Mouse (Mus musculus): Measurements from ENCODE around the gene Cck. TPM values are rescaled to one million over a fixed set of nuclear protein-coding genes. Genes with fewer than 3 reads are reported as not detected.
"Not testable (repeated sequence)": the region's sequence is repeated elsewhere in the genome, so short reads cannot be mapped to it uniquely, and the experiment has no call there.

Gene Cck
- total RNA-seq, 2 experiments from 2014 or later: 377 to 421 TPM

GRCm38 (mm10) chr9:121474771-121475170 is 20.7 kb downstream of the Cck start:
- DNase-seq (ENCODE audit: extremely low spot score in 1 of 2, low spot score in 2 of 2): no peak
- intact Hi-C loops (cut with DNase I): loop anchor here (5.0 kb wide), 2 partner anchors 193 to 263 kb away; no protein-coding TSS in a partner anchor

DNA sequence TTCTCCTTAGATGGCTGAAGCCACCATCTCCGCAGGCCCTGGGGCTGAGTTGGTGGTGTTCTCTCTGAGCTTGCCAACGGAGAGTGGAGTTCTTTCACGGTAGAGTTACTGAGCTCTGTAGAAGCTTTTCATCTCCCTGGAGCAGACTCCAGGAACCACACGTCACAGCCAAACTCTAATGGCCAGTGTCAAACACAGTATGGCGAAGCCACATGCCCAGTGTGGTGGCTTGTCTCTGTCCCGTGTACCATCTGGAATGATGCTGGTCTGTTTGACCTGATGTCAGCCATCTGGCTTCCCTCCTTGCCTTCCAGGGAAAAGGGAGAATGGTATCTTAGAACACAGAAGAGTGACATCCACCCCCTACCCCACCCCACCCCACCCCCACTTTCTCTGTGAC is 25.8 kb downstream of the Cck start:
- DNase-seq (ENCODE audit: extremely low spot score in 1 of 2, low spot score in 2 of 2): no peak
- intact Hi-C loops (cut with DNase I): no loop called here

DNA sequence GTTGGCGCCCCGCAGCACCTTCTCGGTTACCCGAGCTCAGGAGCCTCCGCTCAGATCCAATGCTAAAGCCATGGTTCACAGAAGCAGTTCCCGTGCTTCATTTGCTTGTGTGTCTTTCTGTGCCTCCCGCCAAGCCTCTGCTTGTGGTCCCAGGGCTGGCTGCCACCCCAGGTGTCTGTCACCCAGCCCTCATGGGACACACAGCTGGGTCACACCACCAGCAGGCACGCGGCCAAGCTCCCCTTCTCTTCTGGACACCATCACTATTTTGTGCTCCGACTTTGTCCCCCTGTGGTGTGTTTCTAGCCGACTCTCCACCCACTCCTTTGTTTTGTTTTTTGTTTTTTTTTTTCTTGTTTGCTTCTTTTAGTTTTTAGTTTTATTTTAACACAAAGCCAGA is 28.0 kb downstream of the Cck start:
- DNase-seq (ENCODE audit: extremely low spot score in 1 of 2, low spot score in 2 of 2): peak in 1 of 2 experiments; percentile 58
- intact Hi-C loops (cut with DNase I): no loop called here

DNA sequence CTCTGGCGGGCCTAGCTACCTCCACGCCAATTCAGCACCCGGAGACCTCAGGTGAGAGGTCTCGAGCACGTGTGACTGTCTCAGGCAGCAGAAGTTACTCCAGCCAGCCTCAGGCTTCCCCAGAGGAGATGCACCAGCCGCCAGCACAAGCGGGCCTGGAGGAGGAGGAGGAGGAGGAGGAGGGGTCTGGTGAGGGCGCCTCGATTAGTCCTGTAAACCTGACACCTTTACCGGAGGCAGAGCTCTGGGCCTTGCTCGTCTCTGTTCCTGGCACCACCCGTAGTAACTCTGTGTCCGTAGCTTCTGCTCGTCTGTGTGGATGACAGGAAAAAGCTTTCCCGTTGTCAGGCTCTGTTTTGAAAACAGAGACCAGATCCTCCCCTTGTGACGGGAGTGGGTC is 35.0 kb downstream of the Cck start:
- no peak for DNase-seq (ENCODE audit: extremely low spot score in 1 of 2, low spot score in 2 of 2)
- intact Hi-C loops (cut with DNase I): no loop called here

- intact Hi-C loops (cut with DNase I): loop anchor here (10.0 kb wide), 1 partner anchor 205 kb away; no protein-coding TSS in a partner anchor
- DNase-seq (ENCODE audit: extremely low spot score in 1 of 2, low spot score in 2 of 2): no peak
Observed at GRCm38 (mm10) chr9:121459950-121460349, 35.5 kb downstream of the Cck start.

DNA sequence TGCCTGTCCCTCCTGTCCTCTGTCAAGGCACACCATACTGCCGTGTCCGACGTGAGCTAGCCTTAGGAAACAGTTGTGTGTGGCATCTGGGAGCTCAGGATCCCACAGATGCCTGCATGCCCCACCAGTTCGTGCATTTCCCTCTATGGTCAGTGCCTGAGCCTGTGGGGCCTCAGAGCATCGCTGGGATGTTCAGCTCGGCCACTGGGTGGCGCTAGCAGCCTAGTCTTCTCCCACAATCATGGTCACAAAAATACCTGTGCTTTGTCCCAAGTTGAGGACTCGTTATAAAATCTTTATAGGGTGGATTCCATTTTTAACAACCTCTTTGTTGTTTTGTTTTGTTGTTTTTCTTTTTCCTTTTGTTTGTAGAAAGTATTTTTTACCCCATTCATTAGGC is 37.0 kb downstream of the Cck start:
- intact Hi-C loops (cut with DNase I): loop anchor here (10.0 kb wide), 1 partner anchor 204 kb away; no protein-coding TSS in a partner anchor
- DNase-seq (ENCODE audit: extremely low spot score in 1 of 2, low spot score in 2 of 2): peak in 1 of 2 experiments; percentile 70

DNA sequence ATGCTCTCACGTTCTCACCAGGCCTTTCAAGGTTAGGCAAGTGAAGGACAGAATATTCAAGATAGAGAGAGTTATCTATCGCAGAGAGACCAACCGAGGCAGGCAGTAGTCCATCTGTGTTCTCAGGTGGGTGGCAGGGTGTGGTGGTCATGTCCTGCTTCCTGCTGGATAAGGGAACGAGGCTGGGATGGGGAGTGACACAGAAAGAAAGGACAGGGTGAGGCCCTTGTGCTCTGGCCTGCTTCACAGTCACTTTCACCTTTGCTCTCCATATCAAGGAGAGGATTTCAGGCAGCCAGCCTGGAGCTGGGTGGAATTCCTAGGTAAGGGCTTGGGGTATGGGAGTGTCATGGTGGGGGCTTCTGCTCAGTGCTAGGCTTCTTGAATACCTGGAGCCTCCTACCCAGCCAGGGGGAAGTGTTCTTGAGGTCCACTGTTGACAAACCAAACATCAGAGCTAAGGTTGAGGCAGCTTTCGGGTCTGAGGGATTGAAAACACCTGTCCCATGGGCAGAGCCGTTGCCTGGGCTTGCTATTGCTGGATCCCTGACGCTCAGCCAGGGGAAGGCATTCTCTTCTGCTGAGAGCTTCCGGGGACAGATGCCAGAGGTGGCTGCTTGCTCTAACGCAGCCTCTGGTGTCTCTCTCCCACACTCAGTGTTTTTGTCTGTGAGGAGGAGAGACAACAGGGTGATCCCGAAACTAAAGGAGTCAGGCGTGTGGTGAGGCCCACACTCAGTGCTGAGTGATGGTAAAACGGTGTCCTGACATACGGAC is 38.6 kb downstream of the Cck start:
- intact Hi-C loops (cut with DNase I): loop anchor here (10.0 kb wide), 1 partner anchor 202 kb away; no protein-coding TSS in a partner anchor
- no peak for DNase-seq (ENCODE audit: extremely low spot score in 1 of 2, low spot score in 2 of 2)

- intact Hi-C loops (cut with DNase I): loop anchor here (5.0 to 10.0 kb wide), 2 partner anchors 53 to 200 kb away; no protein-coding TSS in a partner anchor
- DNase-seq (ENCODE audit: extremely low spot score in 1 of 2, low spot score in 2 of 2): no peak
Observed at GRCm38 (mm10) chr9:121454891-121455290, 40.6 kb downstream of the Cck start.

DNA sequence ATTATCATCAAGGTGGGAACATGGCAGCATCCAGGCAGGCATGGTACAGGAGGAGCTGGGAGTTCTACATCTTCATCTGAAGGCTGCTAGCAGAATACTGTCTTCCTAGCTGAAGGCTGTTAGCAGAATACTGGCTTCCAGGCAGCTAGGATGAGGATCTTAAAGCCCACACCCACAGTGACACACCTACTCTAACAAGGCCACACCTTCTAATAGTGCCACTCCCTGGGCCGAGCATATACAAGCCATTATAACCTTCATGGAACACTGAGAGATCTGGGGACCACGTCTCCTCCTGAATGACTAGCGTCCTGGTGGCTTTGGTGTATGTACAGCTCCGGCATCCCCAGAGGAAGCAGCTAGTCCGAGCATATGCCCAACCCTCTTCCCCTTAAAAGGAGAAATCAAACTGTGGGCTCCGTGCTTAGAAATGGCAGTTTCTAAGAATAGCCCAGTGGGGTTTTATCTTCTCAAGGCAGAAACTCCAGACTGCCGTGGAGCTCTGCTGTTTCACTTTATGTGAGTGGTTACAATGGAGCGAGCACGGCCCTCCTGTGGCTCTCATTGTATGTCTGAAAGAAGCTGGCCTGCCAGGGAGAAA is 43.1 kb downstream of the Cck start:
- not testable (repeated sequence) for DNase-seq (ENCODE audit: extremely low spot score in 1 of 2, low spot score in 2 of 2)
- intact Hi-C loops (cut with DNase I): loop anchor here (5.0 to 10.0 kb wide), 2 partner anchors 50 to 198 kb away; no protein-coding TSS in a partner anchor

- DNase-seq (ENCODE audit: extremely low spot score in 1 of 2, low spot score in 2 of 2): peak in 1 of 2 experiments; percentile 40
- intact Hi-C loops (cut with DNase I): no loop called here
Observed at GRCm38 (mm10) chr9:121446431-121446831, 49.1 kb downstream of the Cck start.

- intact Hi-C loops (cut with DNase I): no loop called here
- no peak for DNase-seq (ENCODE audit: extremely low spot score in 1 of 2, low spot score in 2 of 2)
Observed at GRCm38 (mm10) chr9:121445364-121445763, 50.1 kb downstream of the Cck start.

DNA sequence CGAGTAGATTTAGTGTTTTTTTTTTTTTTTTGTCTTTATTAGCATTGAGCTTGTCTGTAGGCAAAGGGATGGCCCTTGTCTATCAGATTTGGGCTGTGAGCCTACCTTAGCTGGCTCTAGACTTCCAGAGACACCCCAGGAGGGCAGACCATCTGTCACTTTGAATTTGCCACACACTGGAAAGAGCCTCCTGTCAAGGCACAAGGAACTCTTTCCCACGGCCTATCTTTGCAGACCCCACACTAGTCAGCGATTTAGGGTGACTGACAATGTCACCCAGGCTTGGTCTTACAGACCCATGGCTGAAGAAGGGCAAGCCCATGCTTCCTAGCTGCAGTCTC is 51.2 kb downstream of the Cck start:
- intact Hi-C loops (cut with DNase I): no loop called here
- DNase-seq (ENCODE audit: extremely low spot score in 1 of 2, low spot score in 2 of 2): no peak

GRCm38 (mm10) chr9:121443696-121444366 is 51.7 kb downstream of the Cck start:
- intact Hi-C loops (cut with DNase I): no loop called here
- DNase-seq (ENCODE audit: extremely low spot score in 1 of 2, low spot score in 2 of 2): peak in 1 of 2 experiments; percentile 61

GRCm38 (mm10) chr9:121442145-121442544 is 53.3 kb downstream of the Cck start:
- intact Hi-C loops (cut with DNase I): no loop called here
- no peak for DNase-seq (ENCODE audit: extremely low spot score in 1 of 2, low spot score in 2 of 2)

Other genes with a start within 250 kb of the Cck start
- 1 to 10 TPM; 7.2 to 7.5 TPM for gene Ulk4, start 218.5 kb downstream of the Cck start, total RNA-seq (2021)
- gene Trak1, start 198.2 kb downstream of the Cck start, total RNA-seq (2021): 100 to 1,000 TPM; 213 to 215 TPM
- under 1 TPM; 0.87 to 0.97 TPM for gene Lyzl4, start 146.4 kb upstream of the Cck start, total RNA-seq (2021)
- gene Vipr1, start 147.0 kb upstream of the Cck start, total RNA-seq (2021): 10 to 100 TPM; 11.8 TPM
- 10 to 100 TPM; 32.5 to 33.0 TPM for gene Sec22c, start 209.8 kb upstream of the Cck start, total RNA-seq (2021)
- 10 to 100 TPM; 76.4 to 94.9 TPM for gene Ss18l2, start 214.6 kb upstream of the Cck start, total RNA-seq (2021)
- gene Nktr, start 223.5 kb upstream of the Cck start, total RNA-seq (2021): 100 to 1,000 TPM; 112 to 119 TPM

Data from left cerebral cortex, postnatal 10 days (tissue).